Mouse (Mus musculus) left cerebral cortex, postnatal 14 days (tissue): ENCODE measurements around the gene Rnf224. TPM values are rescaled to one million over a fixed set of nuclear protein-coding genes. Genes with fewer than 3 reads are reported as not detected.
A peak's percentile ranks its signal among the peaks of the same experiment; 100 is the strongest.
"Not testable (repeated sequence)": the region's sequence is repeated elsewhere in the genome, so short reads cannot be mapped to it uniquely, and the experiment has no call there.

Source experiments
- DNase-seq, 2 experiments: peaks; one replicate each; pipeline ENCODE4 v3.0.0; 2021 to 2022; ENCODE audit warnings: low spot score in 2 of 2, mixed read lengths in 1 of 2
- intact Hi-C: fragments of 180-260 bp; cut with DNase I; formaldehyde crosslinking; loops from one replicate; pipeline ENCODE4 v1.15.1; 2025
- total RNA-seq, 2 experiments: library from RNA; stranded (reverse); gene quantifications; 2 replicates each; pipeline ENCODE4 v1.2.3; 2021

Gene Rnf224
- total RNA-seq, 2 experiments from 2014 or later: not detected

- DNase-seq: no peak
- intact Hi-C loops: loop anchor here (5.0 kb wide), 1 partner anchor 67 kb away; no protein-coding TSS in a partner anchor
Measured at GRCm38 (mm10) chr2:25258887-25259286, 22.3 kb upstream of the Rnf224 start.

- not testable (repeated sequence) for DNase-seq
- intact Hi-C loops: loop anchor here (5.0 kb wide), 1 partner anchor 65 kb away; no protein-coding TSS in a partner anchor
Measured at GRCm38 (mm10) chr2:25257250-25257649, 20.7 kb upstream of the Rnf224 start.

DNA sequence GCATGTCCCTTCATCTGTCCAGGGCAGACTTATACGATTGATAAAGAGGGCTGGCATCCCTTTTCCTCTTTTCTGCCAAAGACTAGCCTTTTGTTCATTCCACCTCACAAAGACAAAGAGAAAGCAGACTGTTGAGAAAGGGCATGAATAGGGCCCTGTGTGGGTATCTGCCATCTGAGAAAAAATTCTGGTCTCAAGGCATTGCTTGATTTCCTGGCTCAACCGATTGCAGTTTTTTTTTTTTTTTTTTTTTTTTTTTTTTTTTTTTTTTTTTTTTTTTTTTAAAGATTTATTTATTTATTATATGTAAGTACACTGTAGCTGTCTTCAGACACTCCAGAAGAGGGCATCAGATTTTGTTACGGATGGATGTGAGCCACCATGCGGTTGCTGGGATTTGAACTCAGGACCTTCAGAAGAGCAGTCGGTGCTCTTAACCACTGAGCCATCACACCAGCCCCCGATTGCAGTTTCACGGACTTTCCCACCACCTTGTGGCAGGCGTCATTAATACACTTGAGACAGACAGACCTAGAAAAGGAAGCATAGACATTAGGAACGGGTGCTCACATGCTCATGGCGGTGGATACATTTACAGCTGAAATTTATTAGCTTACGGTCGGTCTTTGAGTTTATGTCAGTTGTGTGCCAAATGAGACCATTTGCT, 20.0 kb upstream of the Rnf224 start:
- intact Hi-C loops: loop anchor here (5.0 kb wide), 1 partner anchor 64 kb away; no protein-coding TSS in a partner anchor
- DNase-seq: peak in 1 of 2 experiments; percentile 44

GRCm38 (mm10) chr2:25255284-25255779, 18.7 kb upstream of the Rnf224 start, which contains the start of gene Tmem203:
Gene Tmem203, plus strand, starts transcription at chr2:25255439.
- intact Hi-C loops: loop anchor here (5.0 kb wide), 1 partner anchor 63 kb away; no protein-coding TSS in a partner anchor
- peak; percentile 85 to 88 for DNase-seq

DNA sequence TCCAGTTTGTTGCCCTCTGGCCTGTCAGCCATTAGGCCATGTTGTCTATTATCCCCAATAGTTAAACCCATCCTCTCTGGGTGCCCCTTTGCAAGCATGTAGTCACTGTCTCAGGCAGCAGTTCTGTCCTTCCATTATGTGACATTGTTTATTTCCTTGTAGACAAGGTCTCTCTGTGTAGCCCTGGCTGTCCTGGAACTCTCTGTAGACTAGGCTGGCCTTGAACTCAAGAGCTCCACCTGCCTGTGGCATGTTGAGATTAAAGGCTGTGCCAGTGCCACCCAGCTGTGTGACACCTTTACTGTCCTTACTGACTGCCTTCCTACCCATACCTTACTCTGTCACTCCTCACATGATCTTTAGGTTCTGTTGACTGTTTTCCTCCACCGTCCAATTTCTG, 15.7 kb upstream of the Rnf224 start:
- DNase-seq: no peak
- intact Hi-C loops: no loop called here

DNA sequence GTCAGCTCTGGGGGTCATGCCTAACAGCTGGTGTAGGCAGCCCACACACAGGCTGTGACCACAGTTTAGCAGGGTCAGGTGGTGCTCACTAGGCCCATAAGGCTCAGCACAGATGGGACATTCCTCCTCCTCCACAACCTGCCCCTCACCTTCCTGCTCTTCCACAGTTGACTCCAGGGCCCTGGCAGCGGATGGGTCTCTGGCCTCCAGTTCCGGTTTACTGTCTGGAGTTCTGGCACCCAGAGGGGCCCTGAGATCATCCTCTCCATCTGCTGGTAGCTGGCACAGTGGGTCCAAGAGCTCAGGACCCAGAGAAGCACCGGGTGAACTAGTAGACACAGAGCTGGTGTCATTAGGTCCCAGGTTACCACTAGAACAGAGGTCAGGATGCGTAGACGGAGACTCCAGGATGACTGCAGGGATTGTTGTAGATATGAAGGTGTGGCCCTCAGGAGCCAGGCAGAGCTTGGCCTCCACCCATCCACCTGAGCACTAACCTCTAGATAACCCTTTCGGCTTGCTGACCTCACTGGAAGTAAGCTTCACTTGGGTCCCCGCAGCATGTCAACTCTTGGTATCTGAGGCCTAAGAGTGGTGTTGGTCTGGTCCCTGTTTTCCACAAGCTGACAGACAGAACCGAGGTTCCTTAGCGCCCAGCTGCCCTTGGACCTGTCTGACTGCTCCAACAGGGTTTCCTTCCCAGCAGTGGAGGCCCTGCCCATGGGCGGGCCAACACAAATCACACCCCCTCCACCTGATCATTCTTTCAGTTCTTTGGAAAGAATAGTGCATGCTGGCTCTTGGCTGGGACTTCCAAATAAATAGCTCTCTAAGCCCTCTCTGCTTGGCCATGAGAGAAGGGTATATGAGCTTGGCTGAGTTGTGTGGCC, 9.8 kb upstream of the Rnf224 start, which contains the start of gene AL732309.1:
Gene AL732309.1, minus strand, starts transcription at position 681 of the 890 bp plus-strand sequence.
- no peak for DNase-seq
- intact Hi-C loops: no loop called here

DNA sequence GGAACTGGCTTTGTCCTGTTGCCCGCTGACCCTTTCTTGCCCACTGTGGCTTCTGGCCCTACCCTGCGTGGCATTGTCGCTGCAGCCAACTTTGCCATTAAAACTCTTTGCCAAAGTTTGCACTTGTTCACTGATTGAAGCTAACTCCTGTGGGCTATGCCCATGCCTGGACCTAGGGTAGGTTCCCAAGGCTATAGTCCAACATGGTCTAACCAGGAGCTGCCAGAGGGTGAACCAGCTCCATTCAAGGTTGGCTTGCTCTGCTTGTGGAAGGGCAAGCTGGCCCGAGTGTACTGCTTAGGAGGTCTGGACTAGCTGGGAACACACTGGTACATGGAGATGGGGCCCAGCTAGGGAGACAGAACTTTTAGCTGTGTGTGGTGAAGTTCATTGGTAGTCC, 7.6 kb upstream of the Rnf224 start:
- intact Hi-C loops: no loop called here

GRCm38 (mm10) chr2:25243342-25243741, 6.8 kb upstream of the Rnf224 start:
- DNase-seq: no peak
- intact Hi-C loops: no loop called here

More for the DNA sequence above, 7.6 kb upstream of the Rnf224 start:
- DNase-seq: no peak

- intact Hi-C loops: no loop called here
- peak in 1 of 2 experiments; percentile 59 for DNase-seq
Measured at GRCm38 (mm10) chr2:25242101-25242506, 5.5 kb upstream of the Rnf224 start, which contains the start of the genes Rnf208 and Cysrt1. Gene Rnf208, plus strand, starts transcription at chr2:25242255. Gene Cysrt1, minus strand, starts transcription at chr2:25242452.

DNA sequence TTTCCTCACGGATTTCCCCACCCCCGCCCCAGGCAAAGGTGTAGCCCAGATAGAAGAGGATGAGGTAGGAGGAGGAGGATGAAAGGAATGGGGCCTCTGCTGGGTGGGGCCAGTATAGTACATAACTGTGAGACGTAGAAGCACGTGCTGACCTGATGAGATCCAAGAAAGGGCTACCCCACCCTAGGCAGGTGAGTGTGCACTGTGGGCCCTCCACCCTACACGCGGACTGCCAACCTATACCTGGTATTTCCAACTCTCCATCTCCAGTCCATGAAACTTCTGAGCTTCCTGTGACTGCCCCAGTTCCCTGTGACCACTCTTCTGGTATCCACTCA, 4.8 kb upstream of the Rnf224 start:
- intact Hi-C loops: no loop called here
- no peak for DNase-seq

- peak; percentile 69 to 75 for DNase-seq
- intact Hi-C loops: no loop called here
Measured at GRCm38 (mm10) chr2:25240723-25241437, 4.3 kb upstream of the Rnf224 start.

GRCm38 (mm10) chr2:25240310-25240709, 3.7 kb upstream of the Rnf224 start:
- intact Hi-C loops: no loop called here
- no peak for DNase-seq

- no peak for DNase-seq
- intact Hi-C loops: no loop called here
Measured at GRCm38 (mm10) chr2:25239766-25240165, 3.2 kb upstream of the Rnf224 start.

GRCm38 (mm10) chr2:25238106-25238505, 1.5 kb upstream of the Rnf224 start:
- no peak for DNase-seq
- intact Hi-C loops: no loop called here

GRCm38 (mm10) chr2:25237522-25237921, 935 bp upstream of the Rnf224 start:
- intact Hi-C loops: no loop called here
- no peak for DNase-seq

- intact Hi-C loops: no loop called here
- no peak for DNase-seq
Measured at GRCm38 (mm10) chr2:25234551-25235220, 1.9 kb downstream of the Rnf224 start.

DNA sequence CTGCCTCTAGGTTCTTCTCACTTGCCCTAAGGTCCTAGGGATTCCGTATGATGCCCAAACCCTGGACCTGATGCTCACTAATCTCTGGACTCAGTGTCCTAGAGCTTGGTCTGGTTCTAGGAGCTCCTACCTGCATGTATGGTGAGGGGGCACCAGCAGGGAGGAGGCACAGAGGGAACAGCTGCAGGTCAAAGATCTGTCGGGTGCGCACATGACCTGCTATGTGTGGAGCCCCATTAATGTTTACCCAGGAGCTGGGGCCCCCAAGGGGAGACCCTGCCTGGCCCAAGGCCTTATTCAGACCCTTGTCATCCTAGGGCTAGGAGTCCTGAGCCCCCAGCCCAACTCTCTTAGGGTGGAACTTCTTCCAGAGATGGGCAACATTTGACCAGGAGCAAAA, 2.5 kb downstream of the Rnf224 start, which contains the start of gene Slc34a3:
Gene Slc34a3, minus strand, starts transcription at position 315 of the 400 bp plus-strand sequence.
- intact Hi-C loops: no loop called here

DNA sequence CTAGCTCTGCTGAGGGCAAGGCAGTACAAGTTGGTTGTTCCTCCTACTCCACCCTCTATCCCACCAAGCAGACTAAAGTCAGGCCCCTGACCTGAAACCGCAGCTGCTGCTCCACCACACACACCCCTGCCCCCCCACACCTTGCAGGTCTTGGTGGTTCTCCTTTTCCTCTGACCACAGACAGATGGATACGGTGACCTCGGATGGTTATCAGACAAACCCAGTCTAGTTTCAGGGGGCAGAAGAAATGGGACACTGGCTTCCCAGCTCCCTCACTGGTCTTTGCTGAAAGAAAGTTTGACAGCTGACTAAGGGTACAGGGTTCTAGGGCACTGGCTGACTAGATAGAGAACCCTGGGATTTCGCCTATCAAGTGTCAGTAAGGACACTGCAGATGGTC, 3.2 kb downstream of the Rnf224 start:
- intact Hi-C loops: no loop called here

More for the DNA sequence above, 2.5 kb downstream of the Rnf224 start, which contains the start of gene Slc34a3:
- DNase-seq: no peak

GRCm38 (mm10) chr2:25231038-25231437, 5.5 kb downstream of the Rnf224 start:
- no peak for DNase-seq
- intact Hi-C loops: no loop called here

More for the DNA sequence above, 3.2 kb downstream of the Rnf224 start:
- DNase-seq: no peak
